Mouse (Mus musculus): ENCODE measurements around the gene Dync1h1.
"Not testable (repeated sequence)": the region's sequence is repeated elsewhere in the genome, so short reads cannot be mapped to it uniquely, and the experiment has no call there.

Gene Dync1h1

DNA sequence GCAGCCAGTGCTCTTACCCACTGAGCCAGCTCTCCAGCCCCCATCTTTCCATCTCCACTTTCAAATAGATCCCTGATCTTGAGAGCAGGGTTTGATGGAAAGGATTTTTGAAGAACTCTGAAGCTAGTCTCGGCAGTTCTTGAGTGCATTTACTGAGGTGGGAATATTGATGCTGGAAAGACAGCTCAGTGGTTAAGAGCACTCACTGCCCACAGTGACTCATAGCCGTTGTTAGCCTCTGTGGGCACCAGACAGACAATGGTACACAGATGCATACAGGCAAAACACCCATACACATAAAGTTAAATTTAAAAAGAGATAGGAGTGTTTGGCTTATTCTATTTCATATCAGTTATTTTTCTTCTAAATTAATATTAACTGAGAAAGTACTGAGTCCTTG lies 5.4 kb downstream of the Dync1h1 start:
- DNase-seq (ENCODE audit: low spot score in 2 of 2), result no peak

DNA sequence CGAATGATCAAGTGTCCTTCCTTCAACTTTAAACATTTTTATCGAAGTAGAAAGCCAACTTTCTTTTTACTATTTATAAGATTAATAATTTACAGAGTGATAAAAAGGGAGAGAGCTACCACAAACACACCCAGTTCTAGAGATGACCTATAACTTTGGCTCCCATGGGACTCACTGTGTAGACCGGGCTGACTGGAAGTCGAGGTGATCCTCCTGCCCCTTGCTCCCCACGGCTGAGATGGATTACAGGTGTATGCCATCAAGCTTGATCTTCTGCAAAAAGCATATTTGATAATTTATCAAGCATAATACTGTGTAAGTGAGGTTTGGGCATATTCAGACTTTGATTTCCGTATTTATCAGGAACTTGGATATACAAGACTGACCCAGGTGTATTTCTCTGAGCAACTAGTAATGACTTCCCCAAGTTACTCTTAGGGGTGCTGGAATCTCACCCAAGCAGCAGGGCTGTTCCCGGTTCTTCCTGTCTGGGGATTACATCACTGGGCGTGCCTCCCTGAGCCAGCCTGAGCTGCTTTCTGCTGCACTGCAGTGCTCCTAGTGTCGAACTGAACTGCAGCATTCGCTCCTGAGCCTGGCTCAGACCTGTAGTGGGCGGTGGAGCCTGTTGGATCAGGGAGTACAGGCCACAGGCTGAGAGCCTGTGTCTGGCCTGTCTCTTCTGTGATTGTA lies 7.4 kb downstream of the Dync1h1 start:
- DNase-seq (ENCODE audit: low spot score in 2 of 2), result peak in 1 of 2 experiments; percentile 31

DNA sequence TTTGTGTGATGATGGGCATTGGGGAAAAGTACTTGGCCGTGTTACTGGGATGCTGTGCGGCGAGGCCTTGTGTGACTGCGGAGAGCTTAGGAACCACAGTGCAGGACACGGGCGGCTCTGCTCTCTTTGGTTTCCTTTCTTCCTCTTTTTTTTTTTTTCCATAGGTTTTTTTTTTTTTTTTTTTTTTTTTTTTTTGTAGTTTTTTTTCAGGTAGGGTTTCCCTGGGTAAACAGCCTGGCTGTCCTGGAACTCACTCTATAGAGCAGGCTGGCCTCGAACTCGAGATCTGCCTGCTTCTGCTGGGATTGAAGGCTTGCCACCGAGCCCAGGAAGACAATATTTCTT lies 7.9 kb downstream of the Dync1h1 start:
- DNase-seq (ENCODE audit: low spot score in 2 of 2), result no peak

DNA sequence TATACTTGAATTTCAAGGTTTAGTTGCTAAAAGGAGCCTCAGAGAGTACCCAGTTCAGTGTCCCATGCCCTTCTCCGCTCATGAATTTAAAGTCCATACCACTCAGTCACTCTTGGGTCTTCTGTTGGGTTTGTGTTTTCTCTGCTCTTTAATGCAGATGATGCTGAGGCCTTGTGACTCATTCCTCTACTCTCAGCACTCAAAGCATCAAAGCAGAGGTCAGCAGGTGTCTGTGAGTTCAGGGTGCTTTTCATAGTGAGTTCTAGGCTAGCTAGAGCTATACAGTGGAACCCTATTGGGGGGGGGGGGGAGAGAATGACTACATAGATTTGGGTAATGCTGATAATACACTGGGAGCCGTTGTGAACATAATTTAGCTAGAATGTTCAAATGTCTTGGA lies 9.5 kb downstream of the Dync1h1 start:
- no peak for DNase-seq (ENCODE audit: low spot score in 2 of 2)

DNA sequence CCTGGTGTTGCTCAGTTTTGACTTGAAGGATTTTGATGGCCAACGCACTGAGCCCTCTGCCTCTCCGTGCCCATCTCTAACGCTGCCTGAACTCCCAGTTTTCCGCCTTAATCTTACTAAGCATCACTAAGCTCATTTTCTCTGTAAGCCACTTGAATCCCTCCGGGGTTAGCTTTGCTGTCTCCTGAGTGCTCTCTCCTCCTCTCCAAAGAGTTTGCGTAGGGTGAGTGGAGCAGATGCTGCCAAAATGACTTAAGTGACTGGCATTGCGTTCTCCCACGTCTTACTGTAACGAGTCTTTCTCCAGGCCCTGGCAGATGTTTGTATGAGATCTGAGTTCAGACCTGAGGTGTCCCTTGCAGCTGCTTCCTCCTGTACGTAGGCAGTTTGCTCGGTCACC lies 28.8 kb downstream of the Dync1h1 start:
- no peak for DNase-seq (ENCODE audit: low spot score in 2 of 2)

DNA sequence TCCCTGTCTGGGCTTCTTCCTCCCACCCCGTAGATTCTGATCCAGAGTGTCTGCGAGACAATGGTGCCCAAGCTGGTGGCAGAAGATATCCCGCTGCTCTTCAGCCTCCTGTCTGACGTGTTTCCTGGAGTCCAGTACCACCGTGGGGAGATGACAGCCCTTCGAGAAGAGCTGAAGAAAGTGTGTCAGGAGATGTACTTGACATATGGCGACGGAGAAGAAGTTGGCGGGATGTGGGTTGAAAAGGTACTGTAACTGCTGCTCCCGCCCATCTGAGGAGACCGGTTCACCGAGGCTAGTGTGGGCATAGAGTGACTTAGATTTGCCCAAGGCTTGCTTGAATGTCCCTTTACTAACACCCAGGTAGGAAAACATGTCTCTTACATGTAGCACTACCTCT lies 35.0 kb downstream of the Dync1h1 start:
- DNase-seq (ENCODE audit: low spot score in 2 of 2), result no peak

DNA sequence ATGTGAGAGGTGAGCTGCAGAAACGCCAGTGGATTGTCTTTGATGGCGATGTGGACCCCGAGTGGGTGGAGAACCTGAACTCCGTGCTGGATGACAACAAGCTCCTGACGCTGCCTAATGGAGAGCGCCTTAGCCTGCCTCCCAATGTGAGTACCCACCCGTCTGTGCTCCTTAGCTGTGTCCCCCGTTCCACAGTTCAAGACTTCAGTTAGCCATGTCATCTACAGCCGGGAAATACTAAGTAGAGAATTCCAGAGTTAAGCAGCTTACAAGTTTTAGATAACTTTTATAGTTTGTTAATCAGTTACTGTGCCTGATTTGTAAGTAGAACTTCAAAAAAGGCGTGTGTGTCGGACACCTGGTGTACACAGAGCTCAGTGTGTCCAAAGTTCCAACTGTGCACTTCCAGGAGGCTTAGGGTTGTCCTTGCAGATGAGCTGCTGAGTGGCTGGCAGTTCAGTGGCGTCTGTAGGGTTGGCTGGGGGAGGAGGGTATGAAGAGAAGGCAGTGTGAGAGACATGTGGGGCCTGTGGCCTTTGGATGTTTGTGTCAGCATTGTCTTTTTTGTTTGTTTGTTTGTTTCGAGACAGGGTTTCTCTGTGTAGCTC lies 36.4 kb downstream of the Dync1h1 start:
- no peak for DNase-seq (ENCODE audit: low spot score in 2 of 2)

DNA sequence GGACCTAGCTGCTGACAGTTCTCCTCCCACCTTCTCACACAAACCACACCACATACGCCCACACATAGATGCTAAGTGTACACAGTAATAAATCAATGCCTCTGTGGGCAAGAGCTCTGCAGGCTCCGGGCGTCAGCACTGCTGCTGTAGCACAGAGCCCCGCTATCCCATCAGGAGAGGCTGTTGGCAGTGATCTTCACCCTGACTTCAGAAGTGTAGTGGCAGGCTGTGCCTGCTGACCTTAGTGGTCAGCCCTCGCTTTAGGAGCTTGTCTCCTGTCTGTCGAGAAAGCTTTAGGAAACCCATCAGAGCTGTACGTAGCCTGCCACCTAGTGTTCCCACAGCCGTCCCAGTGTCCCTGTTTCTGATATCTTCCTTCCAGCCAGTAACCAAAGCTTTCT lies 49.0 kb downstream of the Dync1h1 start:
- DNase-seq (ENCODE audit: low spot score in 2 of 2), result no peak

DNA sequence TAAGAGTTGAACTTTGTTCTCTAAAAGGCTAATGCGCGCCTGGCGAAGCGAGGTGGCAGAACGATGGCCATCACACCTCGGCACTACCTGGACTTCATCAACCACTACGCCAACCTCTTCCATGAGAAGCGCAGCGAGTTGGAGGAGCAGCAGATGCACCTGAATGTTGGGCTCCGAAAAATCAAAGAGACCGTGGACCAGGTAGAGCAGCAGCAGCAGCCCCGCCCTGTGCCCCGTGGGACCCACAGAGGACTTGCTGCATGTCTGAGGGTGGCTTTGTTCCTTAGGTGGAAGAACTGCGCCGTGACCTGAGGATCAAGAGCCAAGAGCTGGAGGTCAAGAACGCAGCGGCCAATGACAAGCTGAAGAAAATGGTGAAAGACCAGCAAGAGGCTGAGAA lies 50.2 kb downstream of the Dync1h1 start:
- no peak for DNase-seq (ENCODE audit: low spot score in 2 of 2)

DNA sequence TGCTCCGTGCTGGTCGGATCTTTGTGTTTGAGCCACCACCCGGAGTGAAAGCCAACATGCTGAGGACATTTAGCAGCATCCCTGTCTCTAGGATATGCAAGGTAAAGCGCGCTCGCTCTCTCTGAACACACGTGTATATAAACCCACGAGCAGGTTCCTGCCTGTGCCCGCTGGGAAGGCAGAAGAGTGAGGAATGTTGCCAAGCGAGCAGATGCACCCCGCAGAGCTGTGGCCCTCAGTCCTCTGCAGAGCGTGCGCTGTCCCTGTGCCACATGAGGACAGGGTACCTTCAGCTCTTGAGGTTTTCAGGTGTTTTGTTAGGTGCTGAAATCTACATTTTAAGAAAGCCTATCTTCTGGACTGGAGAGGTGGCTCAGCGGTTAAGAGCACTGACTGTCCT lies 60.5 kb downstream of the Dync1h1 start:
- no peak for DNase-seq (ENCODE audit: low spot score in 2 of 2)

DNA sequence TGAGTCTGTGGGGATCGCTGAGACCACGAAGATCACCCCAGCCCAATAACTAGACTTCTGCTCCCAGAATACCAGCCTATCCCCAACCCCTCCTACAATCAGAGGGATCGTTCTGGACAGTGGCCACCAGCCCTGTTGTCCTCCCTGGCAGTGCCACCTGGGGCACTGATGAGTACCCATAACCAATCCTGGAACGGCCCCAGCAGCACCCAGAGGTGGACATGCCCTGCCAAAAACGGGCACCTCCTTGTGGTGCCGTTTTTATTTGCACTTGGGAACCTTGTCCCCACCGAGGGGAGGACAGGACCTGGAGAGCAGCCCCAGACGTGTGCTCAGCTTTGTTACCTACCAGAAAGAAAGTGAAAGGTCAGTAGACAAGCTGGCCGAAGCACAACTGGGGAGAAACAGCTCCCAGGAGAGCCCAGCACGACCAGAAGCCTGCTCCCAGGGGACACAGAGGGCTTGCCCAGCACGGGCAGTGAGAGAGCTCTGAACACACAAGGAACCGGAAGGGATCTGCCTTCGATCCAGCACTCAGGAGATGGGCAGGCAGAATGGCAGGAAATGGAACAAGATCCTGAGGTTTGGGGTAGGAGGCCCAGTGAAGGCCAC lies 66.3 kb downstream of the Dync1h1 start:
- no peak for DNase-seq (ENCODE audit: low spot score in 2 of 2)

DNA sequence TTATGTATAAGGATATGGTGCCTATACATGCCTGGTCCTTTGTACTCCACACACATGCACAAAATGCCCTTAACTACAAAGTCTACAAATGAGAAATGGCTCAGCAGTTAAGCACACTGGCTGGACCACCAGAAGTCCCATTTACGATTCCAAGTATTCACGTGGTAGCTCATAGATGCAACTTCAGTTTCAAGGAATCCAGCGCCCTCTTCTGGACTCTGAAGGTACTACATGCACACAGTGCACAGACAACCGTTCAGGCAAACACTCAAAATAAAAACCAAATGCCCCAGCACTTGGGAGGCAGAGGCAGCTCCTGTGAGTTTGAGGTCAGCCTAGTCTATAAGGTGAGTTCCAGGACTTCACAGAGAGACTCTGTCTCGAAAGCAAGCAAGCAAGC lies 73.0 kb downstream of the Dync1h1 start:
- DNase-seq (ENCODE audit: low spot score in 2 of 2), result no peak

DNA sequence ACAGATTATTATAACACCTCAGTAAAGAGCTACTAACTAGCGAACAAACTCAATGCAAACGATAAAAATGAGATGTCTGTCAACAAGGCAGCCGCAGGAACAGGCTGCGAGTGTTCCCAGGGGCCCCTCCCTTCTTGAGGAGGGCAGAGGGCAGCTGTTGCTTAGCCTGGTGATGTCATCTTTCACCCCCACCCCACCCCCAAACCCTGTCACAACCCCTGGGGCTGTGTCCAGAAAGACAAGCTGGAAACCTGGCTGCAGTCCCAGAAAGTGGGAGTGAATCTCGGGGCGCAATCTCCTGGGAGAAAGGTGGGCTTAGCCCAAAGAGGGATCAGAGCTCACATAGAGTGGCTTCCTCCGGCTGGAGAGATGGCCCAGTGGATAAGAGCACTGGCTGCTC lies 79.9 kb downstream of the Dync1h1 start:
- no peak for DNase-seq (ENCODE audit: low spot score in 2 of 2)

DNA sequence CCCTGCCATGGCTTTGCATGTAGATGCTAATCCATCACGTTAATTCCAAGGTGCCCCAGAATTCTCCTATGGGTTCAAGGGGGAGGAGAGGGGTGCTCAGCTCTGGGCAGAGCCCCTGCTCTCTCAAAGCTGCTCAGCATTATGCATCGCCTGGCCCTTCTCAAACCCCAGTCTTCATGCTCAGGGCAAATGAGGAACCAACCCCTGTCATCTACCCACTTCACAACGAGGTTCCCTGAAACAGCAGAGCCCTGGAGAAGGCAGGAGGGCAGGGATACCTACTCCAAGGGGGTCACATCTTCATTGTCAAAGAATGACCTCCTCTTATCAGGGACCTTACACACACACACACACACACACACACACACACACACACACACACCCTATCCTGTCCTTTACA lies 80.6 kb downstream of the Dync1h1 start:
- DNase-seq (ENCODE audit: low spot score in 2 of 2), result no peak

DNA sequence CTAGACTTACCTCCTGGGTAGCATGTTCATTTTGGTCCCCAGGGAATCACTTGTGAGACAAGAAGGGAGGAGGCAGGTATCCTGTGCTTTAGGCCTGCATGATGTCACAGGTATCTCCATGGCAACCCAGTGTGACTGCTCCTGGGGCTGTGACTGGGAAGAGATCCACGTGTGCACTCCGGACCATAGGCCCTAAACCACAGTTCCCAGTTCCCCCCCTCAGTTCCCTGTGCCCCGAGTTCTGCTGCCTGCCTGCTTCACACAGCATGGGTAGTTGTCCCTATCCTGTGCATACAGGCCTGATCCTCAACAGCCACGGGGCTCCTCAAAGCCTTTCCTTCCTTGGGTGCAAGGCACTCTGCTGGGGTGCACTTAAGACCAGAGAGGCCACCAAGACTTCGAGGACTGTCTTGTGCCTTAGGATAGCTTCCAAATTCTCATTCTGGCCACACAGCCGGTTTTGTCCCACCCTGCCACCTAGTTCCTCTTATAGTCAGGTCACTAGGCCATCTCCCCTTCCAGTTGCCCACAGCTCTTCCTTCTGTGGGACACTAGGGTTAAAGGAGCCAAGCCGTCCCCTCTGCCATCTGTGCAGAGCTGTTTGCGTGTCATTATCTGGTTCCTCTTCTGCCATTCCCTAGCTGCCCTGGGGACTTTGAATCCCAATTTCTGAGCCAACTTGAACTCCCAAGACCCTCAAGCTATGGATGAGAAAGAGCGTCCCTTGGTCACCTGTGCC lies 81.5 kb downstream of the Dync1h1 start, which contains the start of gene 1700001K19Rik:
TSS of gene 1700001K19Rik (minus strand) at position 59 of the 739 bp plus-strand sequence.
- DNase-seq (ENCODE audit: low spot score in 2 of 2), result no peak

DNA sequence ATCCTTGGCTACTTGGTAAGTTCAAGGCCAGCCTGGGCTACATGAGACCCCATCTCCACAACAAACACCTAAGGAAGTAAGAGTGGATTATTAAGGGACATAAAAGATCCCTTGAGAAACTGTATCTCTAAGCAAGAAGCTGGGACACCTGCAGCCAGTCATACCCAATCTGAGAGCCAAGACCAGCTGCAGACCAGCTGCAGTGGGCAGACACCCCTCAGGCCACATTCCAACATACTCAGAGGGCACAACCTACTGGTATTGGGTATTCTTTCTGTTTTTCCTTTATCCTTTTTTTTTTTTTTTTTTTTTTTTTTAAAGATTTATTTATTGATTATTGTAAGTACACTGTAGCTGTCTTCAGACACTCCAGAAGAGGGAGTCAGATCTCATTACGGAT lies 82.3 kb downstream of the Dync1h1 start:
- DNase-seq (ENCODE audit: low spot score in 2 of 2), result no peak

DNA sequence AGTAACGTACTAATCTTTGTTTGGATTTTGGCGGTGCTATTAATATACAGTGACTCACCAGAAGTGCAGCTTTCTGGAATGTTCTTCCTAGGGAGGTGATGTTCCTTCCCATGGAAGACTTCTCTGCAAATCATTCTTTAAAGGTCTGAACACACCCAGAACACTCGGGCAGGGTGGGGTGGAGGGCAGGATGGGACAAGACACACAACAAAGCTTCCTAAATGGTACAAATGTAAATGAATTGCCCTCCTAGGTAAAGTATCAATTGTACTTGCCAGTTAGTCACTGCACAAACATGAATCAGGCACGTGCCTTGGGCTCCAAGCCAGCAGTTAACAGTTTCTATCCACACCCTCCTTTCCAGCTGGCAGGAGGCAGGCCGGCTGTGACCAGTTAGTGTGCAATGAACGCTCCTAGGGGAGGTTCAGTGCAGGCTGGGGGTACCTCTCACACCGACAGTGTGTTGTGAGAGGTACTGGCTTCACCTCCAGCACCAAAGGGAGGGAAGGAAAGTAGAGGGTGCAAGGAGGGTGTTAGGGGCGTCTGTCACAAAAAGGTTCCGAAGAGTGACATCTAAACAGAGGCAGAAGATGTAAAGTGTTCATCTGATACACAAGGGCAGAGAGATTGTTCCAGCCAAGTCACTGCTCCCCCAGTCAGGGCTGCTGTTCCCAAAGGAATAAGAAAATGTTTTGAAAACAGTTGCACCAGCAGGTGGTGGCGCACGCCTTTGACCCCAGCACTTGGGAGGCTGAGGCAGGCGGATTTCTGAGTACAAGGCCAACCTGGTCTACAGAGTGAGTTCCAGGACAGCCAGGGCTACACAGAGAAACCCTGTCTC lies 86.9 kb downstream of the Dync1h1 start:
- DNase-seq (ENCODE audit: low spot score in 2 of 2), result peak in 1 of 2 experiments; percentile 39

DNA sequence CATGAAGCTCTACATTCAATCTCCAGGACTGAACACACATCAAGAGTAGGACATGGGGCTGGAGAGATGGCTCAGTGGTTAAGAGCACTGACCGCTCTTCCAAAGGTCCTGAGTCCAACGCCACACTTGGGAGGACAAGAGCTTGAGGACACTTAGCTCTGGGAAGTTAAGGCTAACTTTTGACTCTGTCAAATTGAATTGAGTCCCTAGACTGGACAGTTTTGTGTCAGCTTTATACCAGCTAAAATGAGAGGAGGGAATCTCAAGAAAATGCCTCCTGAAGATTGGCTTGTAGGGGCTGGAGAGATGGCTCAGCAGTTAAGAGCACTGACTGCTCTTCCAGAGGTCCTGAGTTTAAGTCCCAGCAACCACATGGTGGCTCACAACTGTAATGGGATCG lies 87.7 kb downstream of the Dync1h1 start:
- not testable (repeated sequence) for DNase-seq (ENCODE audit: low spot score in 2 of 2)

DNA sequence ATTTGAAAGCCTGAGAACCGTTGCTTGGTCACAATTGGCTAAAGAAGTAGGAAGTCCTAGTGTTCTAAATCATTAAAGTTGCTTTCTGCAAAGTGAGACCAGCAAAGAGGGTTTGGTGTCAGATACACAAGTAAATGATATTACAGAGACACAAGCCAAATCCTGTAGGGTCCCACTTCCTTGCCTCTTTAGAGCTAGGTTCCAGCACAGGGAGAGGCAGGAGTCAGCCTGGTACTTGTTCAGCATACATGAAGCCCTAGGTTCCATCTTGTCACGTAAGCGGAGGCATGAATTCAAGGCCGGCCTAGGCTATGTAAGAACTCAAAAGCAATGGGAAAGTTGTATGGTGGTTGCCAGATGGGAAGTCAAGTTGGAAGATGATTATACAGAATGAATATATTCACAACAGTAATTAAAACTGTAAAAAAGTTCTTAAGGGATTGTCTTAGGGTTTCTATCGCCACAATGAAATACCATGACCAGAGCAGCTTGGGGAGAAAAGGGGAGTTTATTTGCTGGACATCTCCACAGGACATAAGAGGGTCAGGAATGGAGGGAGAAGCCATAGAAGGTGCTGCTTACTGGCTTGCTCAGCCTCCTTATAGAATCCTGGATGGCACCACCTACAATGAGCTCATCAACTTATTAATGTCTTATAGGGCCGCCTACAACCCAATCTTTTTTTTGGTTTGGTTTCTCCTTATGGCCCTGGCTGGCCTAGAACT lies 88.8 kb downstream of the Dync1h1 start:
- no peak for DNase-seq (ENCODE audit: low spot score in 2 of 2)

DNA sequence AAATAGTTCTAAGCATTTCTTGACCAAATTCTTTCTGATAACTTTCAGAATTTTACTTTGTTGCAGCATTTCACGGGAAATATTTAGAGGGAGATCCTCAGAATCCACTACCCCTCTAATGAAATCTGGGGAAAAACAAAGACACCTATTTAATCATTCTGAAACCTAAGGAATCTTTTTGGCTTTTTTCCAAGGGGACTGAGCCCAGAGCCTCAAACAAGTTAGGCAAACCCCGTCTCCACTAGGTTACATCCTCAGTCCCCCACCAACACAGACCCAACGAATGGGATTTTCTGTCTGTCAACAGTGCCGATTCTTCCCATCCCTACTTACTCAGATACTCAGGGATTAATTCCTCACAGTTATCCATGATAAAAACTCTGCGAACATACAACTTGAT lies 92.1 kb downstream of the Dync1h1 start:
- not testable (repeated sequence) for DNase-seq (ENCODE audit: low spot score in 2 of 2)

DNA sequence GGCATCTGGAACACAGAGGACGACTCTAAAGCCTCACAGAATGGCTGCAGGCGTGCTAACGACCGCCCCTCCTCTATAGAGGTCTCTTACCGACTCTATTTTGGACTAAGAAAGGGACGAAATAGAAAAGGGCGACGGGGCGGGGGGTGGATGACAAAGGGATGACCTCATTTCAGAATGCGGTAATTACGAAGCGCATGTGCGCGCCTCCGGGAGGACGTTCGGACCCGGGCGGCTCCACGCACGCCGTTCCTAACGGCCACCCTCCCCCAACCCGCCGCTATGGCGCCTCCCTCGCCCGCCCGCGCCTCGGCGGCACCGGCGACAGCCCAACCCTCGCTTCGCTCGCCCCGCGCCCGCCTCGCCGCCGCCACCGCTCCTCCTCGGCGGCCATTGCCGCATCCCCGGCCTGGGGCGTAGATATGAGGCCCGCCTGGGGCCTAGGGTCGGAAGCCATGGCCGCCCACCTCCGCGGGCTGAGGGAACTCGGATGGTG lies 94.5 kb downstream of the Dync1h1 start:
- peak; percentile 47 to 60 for DNase-seq (ENCODE audit: low spot score in 2 of 2)
